Mouse (Mus musculus) midbrain, embryonic 10.5 days (tissue): Measurements from ENCODE around the gene Spp1. TPM values are rescaled to one million over a fixed set of nuclear protein-coding genes. Genes with fewer than 3 reads are reported as not detected.

Experiments used
- DNase-seq: peaks from one replicate; pipeline ENCODE4 v3.0.0-alpha.2; 2017; ENCODE audit warnings: low spot score
- H3K27ac ChIP-seq: fragments of 300-500 bp; sonication (generic); replicated peaks from 2 replicates; pipeline ENCODE4 v1.5.1; 2016; ENCODE audit warnings: mild to moderate bottlenecking
- H3K27me3 ChIP-seq: fragments of 300-500 bp; sonication (generic); 2 replicates; pipeline ENCODE4 v1.6.1; 2016; ENCODE audit warnings: low read depth, mild to moderate bottlenecking; ENCODE audit not compliant: poor library complexity, severe bottlenecking
- H3K36me3 ChIP-seq: fragments of 300-500 bp; sonication (generic); 2 replicates; pipeline ENCODE4 v1.6.1; 2016; ENCODE audit warnings: mild to moderate bottlenecking, moderate library complexity
- H3K4me1 ChIP-seq: fragments of 300-500 bp; sonication (generic); 2 replicates; pipeline ENCODE4 v1.6.1; 2016
- H3K4me3 ChIP-seq: fragments of 300-500 bp; sonication (generic); 2 replicates; pipeline ENCODE4 v1.5.1; 2016; ENCODE audit warnings: mild to moderate bottlenecking, moderate library complexity
- H3K9me3 ChIP-seq: fragments of 300-500 bp; sonication (generic); replicated peaks from 2 replicates; pipeline ENCODE4 v1.6.1; 2016; ENCODE audit warnings: mild to moderate bottlenecking
- WGBS: fragments of 180-500 bp; shearing (Covaris S2); methylation state at CpG from one replicate; pipeline ENCODE4 v1.1.7; 2016; 5-methylcytosine and 5-hydroxymethylcytosine counted together
- polyA plus RNA-seq: library from polyadenylated mRNA; unstranded; fragments of >200 nt; fragmentation: Nextera tagmentation; extraction: Ambion mirVana; gene quantifications from 2 replicates; pipeline ENCODE4 v1.2.1, GENCODE M21; 2016

Gene Spp1
- polyA plus RNA-seq, result 2.9 and 4.0 TPM in 2 replicates

DNA sequence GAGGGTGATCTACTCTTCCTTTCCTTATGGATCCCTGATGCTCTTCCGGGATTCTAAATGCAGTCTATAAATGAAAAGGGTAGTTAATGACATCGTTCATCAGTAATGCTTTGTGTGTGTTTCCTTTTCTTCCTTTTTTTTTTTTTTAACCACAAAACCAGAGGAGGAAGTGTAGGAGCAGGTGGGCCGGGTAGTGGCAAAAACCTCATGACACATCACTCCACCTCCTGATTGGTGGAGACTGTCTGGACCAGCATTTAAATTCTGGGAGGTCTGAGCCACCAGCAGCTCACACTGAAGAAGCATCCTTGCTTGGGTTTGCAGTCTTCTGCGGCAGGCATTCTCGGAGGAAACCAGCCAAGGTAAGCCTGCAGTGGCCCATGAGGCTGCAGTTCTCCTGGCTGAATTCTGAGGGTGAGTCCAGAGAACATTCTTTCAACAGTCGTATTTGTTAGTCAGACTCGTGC lies at the start of gene Spp1:
TSS of gene Spp1 (plus strand) at position 284 of the 467 bp plus-strand sequence.
- Histone ChIP-seq H3K27ac (no peak within 1 kb of the TSS), H3K36me3 (no peaks in the 10 kb centered on the region), H3K4me3 (no peak within 1 kb of the TSS), H3K4me1 (0 out of 2 replicates have a peak, but pooled peaks cover 6% of the 10 kb centered on the region), H3K27me3 (no peaks in the 10 kb centered on the region), H3K9me3 (no peaks in the 10 kb centered on the region)
- 78% methylated on average over 7 of the region's 7 CpGs for WGBS
- no peak for DNase-seq

GRCm38 (mm10) chr5:104385521-104385920 lies 49.4 kb upstream of the Spp1 start:
- Histone ChIP-seq H3K4me3 (no peak overlapping the region), H3K9me3 (no peaks in the 10 kb centered on the region), H3K36me3 (no peaks in the 10 kb centered on the region), H3K4me1 (no peaks in the 10 kb centered on the region), H3K27me3 (no peaks in the 10 kb centered on the region), H3K27ac (no peak overlapping the region)
- WGBS, result 95% methylated on average over 16 of the region's 16 CpGs
- DNase-seq, result no peak

GRCm38 (mm10) chr5:104386908-104387307 lies 48.0 kb upstream of the Spp1 start:
- no peaks in the 10 kb centered on the region for H3K27me3 ChIP-seq
- no peak overlapping the region for H3K4me3 ChIP-seq
- no peaks in the 10 kb centered on the region for H3K4me1 ChIP-seq
- H3K36me3 ChIP-seq, result no peaks in the 10 kb centered on the region
- 84% methylated on average over 5 of the region's 5 CpGs for WGBS
- no peak overlapping the region for H3K27ac ChIP-seq
- DNase-seq, result no peak
- H3K9me3 ChIP-seq, result no peaks in the 10 kb centered on the region

GRCm38 (mm10) chr5:104390962-104391361 lies 44.0 kb upstream of the Spp1 start:
- DNase-seq, result no peak
- H3K9me3 ChIP-seq, result no peaks in the 10 kb centered on the region
- WGBS, result 87% methylated on average over 2 of the region's 2 CpGs
- H3K27ac ChIP-seq, result no peak overlapping the region
- H3K36me3 ChIP-seq, result no peaks in the 10 kb centered on the region
- no peak overlapping the region for H3K4me3 ChIP-seq
- no peaks in the 10 kb centered on the region for H3K4me1 ChIP-seq
- no peaks in the 10 kb centered on the region for H3K27me3 ChIP-seq

DNA sequence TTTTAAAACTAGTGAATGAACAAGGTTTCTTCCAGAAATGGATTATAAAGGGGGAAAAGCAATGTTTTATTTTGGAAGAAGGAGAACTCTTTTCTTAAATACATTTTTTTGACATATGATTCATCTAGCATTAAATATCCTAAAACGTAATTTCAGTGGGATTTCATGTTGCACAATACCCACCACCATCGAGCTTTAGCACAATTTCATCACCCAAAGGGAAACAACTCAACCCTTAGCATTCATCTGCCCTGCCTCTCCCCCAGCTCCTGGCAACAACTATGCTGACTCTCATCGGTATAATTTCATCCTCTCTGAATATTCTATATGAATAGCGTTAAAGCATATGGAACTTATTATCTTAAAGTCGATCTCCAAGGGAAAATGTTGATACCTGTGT lies 42.1 kb upstream of the Spp1 start:
- Histone ChIP-seq H3K27me3 (no peaks in the 10 kb centered on the region), H3K4me1 (no peaks in the 10 kb centered on the region), H3K9me3 (no peaks in the 10 kb centered on the region), H3K27ac (no peak overlapping the region), H3K4me3 (no peak overlapping the region), H3K36me3 (no peaks in the 10 kb centered on the region)
- DNase-seq, result no peak
- 83% methylated on average over 5 of the region's 5 CpGs for WGBS

DNA sequence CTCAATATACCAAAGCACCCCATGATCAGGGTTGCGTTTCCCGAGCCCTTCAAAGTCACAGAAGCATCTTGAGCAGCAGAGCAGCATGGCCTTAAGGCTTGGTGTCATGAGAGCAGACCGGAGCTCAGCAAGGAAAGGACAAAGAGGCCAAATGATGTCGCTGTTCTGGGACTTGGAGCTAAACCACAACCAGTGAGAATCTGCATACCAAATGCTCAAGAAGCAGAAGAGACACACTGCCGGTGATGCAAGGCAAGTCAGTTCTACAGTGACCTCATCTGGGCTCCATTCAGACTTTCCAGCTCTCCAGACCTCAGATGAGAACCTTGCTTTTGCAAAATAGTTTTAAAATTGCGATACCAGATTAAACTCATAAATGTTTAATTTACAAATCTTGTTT lies 38.6 kb upstream of the Spp1 start:
- Histone ChIP-seq H3K27ac (no peak overlapping the region), H3K4me1 (no peaks in the 10 kb centered on the region; the same call in 1 of the 2 replicates), H3K36me3 (no peaks in the 10 kb centered on the region), H3K4me3 (no peak overlapping the region), H3K27me3 (no peaks in the 10 kb centered on the region), H3K9me3 (no peaks in the 10 kb centered on the region)
- DNase-seq, result no peak
- WGBS, result 80% methylated on average over 6 of the region's 6 CpGs

GRCm38 (mm10) chr5:104398001-104398400 lies 36.9 kb upstream of the Spp1 start:
- H3K4me3 ChIP-seq, result no peak overlapping the region
- peaks cover 8% of the 10 kb centered on the region for H3K4me1 ChIP-seq
- H3K27me3 ChIP-seq, result no peaks in the 10 kb centered on the region
- no peak for DNase-seq
- H3K9me3 ChIP-seq, result no peaks in the 10 kb centered on the region
- 63% methylated on average over 1 of the region's 1 CpGs for WGBS
- H3K36me3 ChIP-seq, result no peaks in the 10 kb centered on the region
- no peak overlapping the region for H3K27ac ChIP-seq

- H3K4me3 ChIP-seq, result no peak overlapping the region
- no peaks in the 10 kb centered on the region for H3K9me3 ChIP-seq
- H3K27me3 ChIP-seq, result no peaks in the 10 kb centered on the region
- H3K27ac ChIP-seq, result no peak overlapping the region
- no peak for DNase-seq
- 73% methylated on average over 9 of the region's 9 CpGs for WGBS
- peaks cover 8% of the 10 kb centered on the region for H3K4me1 ChIP-seq
- H3K36me3 ChIP-seq, result no peaks in the 10 kb centered on the region
Measured at GRCm38 (mm10) chr5:104399291-104399950, 35.5 kb upstream of the Spp1 start.

DNA sequence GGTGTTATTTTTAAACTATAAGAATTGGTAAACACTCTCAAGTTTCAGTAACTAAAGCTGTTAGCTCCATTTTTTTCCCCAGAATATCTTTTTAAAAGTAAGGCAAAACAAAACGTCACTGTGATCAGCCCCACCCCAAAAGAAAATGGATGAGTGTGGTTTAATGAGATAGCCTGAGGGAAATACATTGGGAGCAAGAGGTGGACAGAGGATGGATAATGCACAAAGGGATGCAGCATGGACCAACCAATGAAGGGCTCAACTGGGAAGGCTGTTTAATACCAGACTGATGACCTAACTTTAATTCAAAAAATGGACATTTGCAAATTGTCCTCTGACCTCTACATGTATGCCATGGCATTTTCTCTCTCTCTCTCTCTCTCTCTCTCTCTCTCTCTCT lies 34.9 kb upstream of the Spp1 start:
- H3K9me3 ChIP-seq, result no peaks in the 10 kb centered on the region
- H3K4me1 ChIP-seq, result peaks cover 10% of the 10 kb centered on the region
- no peak for DNase-seq
- H3K27ac ChIP-seq, result no peak overlapping the region
- no peaks in the 10 kb centered on the region for H3K36me3 ChIP-seq
- WGBS, result 41% methylated on average over 1 of the region's 1 CpGs
- H3K4me3 ChIP-seq, result no peak overlapping the region
- H3K27me3 ChIP-seq, result no peaks in the 10 kb centered on the region

DNA sequence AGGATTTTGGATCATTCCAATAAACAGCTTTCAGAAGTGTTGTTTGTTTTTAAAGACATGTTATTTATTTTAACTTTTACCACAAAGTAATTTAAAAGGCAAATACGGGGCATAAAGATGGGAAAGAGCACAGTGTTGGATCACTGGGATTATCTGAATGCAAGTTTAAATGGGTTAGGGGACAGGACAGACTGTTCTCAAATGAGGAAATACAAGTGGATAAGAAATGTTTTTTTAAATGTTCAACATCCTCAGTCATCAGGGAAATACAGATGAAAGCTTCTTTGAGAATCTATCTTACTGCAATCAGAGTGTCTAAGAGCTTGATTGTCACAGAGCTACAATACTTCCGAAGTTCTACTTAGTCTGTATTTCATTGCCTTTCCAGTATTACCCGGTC lies 32.3 kb upstream of the Spp1 start:
- Histone ChIP-seq H3K27me3 (no peaks in the 10 kb centered on the region), H3K27ac (no peak overlapping the region), H3K4me1 (peaks cover 29% of the 10 kb centered on the region), H3K9me3 (no peaks in the 10 kb centered on the region), H3K4me3 (no peak overlapping the region), H3K36me3 (no peaks in the 10 kb centered on the region)
- WGBS, result 68% methylated on average over 3 of the region's 3 CpGs
- DNase-seq, result no peak

GRCm38 (mm10) chr5:104403351-104403750 lies 31.6 kb upstream of the Spp1 start:
- Histone ChIP-seq H3K27ac (no peak overlapping the region), H3K4me3 (no peak overlapping the region), H3K9me3 (no peaks in the 10 kb centered on the region), H3K27me3 (no peaks in the 10 kb centered on the region), H3K36me3 (no peaks in the 10 kb centered on the region), H3K4me1 (peaks cover 29% of the 10 kb centered on the region)
- DNase-seq, result no peak
- 74% methylated on average over 3 of the region's 3 CpGs for WGBS

DNA sequence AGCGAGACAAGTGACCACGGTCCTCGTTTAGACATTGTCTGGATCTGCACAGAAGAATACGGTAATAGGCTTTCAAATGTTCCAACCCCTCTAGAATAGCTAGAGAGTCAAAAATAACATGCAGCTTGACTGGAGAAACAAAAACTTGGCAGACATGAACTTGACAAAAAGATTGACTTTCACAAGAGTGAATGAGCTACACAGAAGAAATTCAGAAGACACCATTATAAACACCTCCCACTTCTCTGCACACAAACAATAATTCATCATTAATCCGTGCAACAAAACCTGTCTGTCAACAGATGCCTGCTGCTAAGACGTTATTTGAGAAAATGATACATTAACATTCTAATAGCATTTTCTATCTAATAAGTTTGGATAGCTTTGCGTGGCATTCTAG lies 30.4 kb upstream of the Spp1 start:
- Histone ChIP-seq H3K36me3 (no peaks in the 10 kb centered on the region), H3K9me3 (no peaks in the 10 kb centered on the region), H3K4me3 (no peak overlapping the region), H3K27ac (no peak overlapping the region), H3K27me3 (no peaks in the 10 kb centered on the region), H3K4me1 (peaks cover 29% of the 10 kb centered on the region)
- 90% methylated on average over 7 of the region's 7 CpGs for whole genome bisulfite sequencing
- no peak for DNase-seq

DNA sequence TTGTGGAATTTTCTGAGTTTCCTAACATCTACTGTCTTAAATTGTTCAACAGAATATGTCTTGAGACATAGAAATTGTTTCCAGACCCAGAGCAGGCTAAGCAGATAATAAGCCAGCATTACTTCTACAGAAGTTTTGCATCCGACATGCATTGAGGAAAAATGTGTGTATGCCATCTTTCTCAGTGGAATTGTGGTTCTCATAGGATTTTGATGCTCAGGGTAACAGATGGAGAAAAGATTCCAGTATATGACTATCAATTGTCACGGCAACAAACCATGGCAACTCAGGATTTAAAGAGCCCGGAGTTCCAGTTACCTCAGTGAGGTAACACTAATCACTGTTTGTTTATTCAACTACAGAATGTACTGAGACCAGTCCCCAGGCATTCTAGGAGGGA lies 29.9 kb upstream of the Spp1 start:
- WGBS, result 80% methylated on average over 3 of the region's 3 CpGs
- no peak for DNase-seq
- no peak overlapping the region for H3K4me3 ChIP-seq
- no peaks in the 10 kb centered on the region for H3K36me3 ChIP-seq
- peaks cover 29% of the 10 kb centered on the region for H3K4me1 ChIP-seq
- H3K9me3 ChIP-seq, result no peaks in the 10 kb centered on the region
- H3K27me3 ChIP-seq, result no peaks in the 10 kb centered on the region
- no peak overlapping the region for H3K27ac ChIP-seq
